Mouse (Mus musculus): Measurements from ENCODE around the gene 6030458C11Rik. TPM values are rescaled to one million over a fixed set of nuclear protein-coding genes. Genes with fewer than 3 reads are reported as not detected.

6030458C11Rik gene
- total and polyA plus RNA-seq, 2 experiments, result 6.0 to 9.8 TPM

GRCm38 (mm10) chr15:12825408-12825807, 959 bp upstream of the 6030458C11Rik start:
- Histone ChIP-seq H3K4me3 (ENCODE audit: insufficient read depth, low read depth, low read length) (peak overlapping the region; percentile 72), H3K9ac (ENCODE audit: low read depth, low read length) (no peak overlapping the region), H3K4me1 (ENCODE audit: control insufficient read depth, insufficient read depth, low read length) (peaks cover 2% of the 10 kb centered on the region; the same call in 1 of the 2 replicates), H3K36me3 (ENCODE audit: control insufficient read depth, insufficient read depth, low read length) (peaks cover 11% of the 10 kb centered on the region), H3K27me3 (ENCODE audit: control insufficient read depth, insufficient read depth, low read length) (no peaks in the 10 kb centered on the region), H3K79me2 (ENCODE audit: control insufficient read depth, insufficient read depth, low read length) (peaks cover 4% of the 10 kb centered on the region; the same call in 1 of the 2 replicates), H3K27ac (replicated peaks; ENCODE audit: insufficient read depth, low read depth, low read length) (no peak overlapping the region)
- no peak for DNase-seq (ENCODE audit: extremely low read depth, low read depth, low spot score)
- 59% methylated on average over 12 of the region's 12 CpGs for WGBS
- TF ChIP-seq CTCF (IDR thresholded peaks at IDR 0.05; ENCODE audit: low read depth, low read length), result no peak
- no peak for TF ChIP-seq POLR2A (IDR thresholded peaks at IDR 0.05; ENCODE audit: extremely low read depth, insufficient read depth, low read length)

GRCm38 (mm10) chr15:12824965-12825364, 516 bp upstream of the 6030458C11Rik start:
- peak; percentile 27 for DNase-seq (ENCODE audit: extremely low read depth, low read depth, low spot score)
- WGBS, result under 1% methylated on average over 31 of the region's 31 CpGs
- no peaks in the 10 kb centered on the region for H3K27me3 ChIP-seq (ENCODE audit: control insufficient read depth, insufficient read depth, low read length)
- TF ChIP-seq CTCF (IDR thresholded peaks at IDR 0.05; ENCODE audit: low read depth, low read length) (no peak), POLR2A (IDR thresholded peaks at IDR 0.05; ENCODE audit: extremely low read depth, insufficient read depth, low read length) (no peak)
- H3K9ac ChIP-seq (ENCODE audit: low read depth, low read length), result peak overlapping the region; percentile 61
- peaks cover 11% of the 10 kb centered on the region for H3K36me3 ChIP-seq (ENCODE audit: control insufficient read depth, insufficient read depth, low read length)
- no peak overlapping the region for H3K27ac ChIP-seq (replicated peaks; ENCODE audit: insufficient read depth, low read depth, low read length)
- H3K79me2 ChIP-seq (ENCODE audit: control insufficient read depth, insufficient read depth, low read length), result peaks cover 4% of the 10 kb centered on the region; the same call in 1 of the 2 replicates
- peak overlapping the region; percentile 72 for H3K4me3 ChIP-seq (ENCODE audit: insufficient read depth, low read depth, low read length)
- peaks cover 2% of the 10 kb centered on the region; the same call in 1 of the 2 replicates for H3K4me1 ChIP-seq (ENCODE audit: control insufficient read depth, insufficient read depth, low read length)

- no peak for DNase-seq (ENCODE audit: extremely low read depth, low read depth, low spot score)
- Histone ChIP-seq H3K9ac (ENCODE audit: low read depth, low read length) (no peak overlapping the region; the same call in 1 of the 2 replicates), H3K4me3 (ENCODE audit: insufficient read depth, low read depth, low read length) (no peak overlapping the region; the same call in 1 of the 2 replicates), H3K36me3 (ENCODE audit: control insufficient read depth, insufficient read depth, low read length) (peaks cover 4% of the 10 kb centered on the region; the same call in 1 of the 2 replicates), H3K4me1 (ENCODE audit: control insufficient read depth, insufficient read depth, low read length) (peaks cover 2% of the 10 kb centered on the region; the same call in 1 of the 2 replicates), H3K27me3 (ENCODE audit: control insufficient read depth, insufficient read depth, low read length) (no peaks in the 10 kb centered on the region), H3K79me2 (ENCODE audit: control insufficient read depth, insufficient read depth, low read length) (peaks cover 4% of the 10 kb centered on the region; the same call in 1 of the 2 replicates), H3K27ac (replicated peaks; ENCODE audit: insufficient read depth, low read depth, low read length) (no peak overlapping the region)
- WGBS, result 95% methylated on average over 2 of the region's 2 CpGs
- TF ChIP-seq POLR2A (IDR thresholded peaks at IDR 0.05; ENCODE audit: extremely low read depth, insufficient read depth, low read length) (no peak), CTCF (IDR thresholded peaks at IDR 0.05; ENCODE audit: low read depth, low read length) (no peak)
Observed at GRCm38 (mm10) chr15:12823455-12824119, 862 bp downstream of the 6030458C11Rik start.

GRCm38 (mm10) chr15:12822416-12823395, 1.7 kb downstream of the 6030458C11Rik start:
- no peak overlapping the region for H3K27ac ChIP-seq (replicated peaks; ENCODE audit: insufficient read depth, low read depth, low read length)
- no peak overlapping the region for H3K9ac ChIP-seq (ENCODE audit: low read depth, low read length)
- peaks cover 4% of the 10 kb centered on the region; the same call in 1 of the 2 replicates for H3K36me3 ChIP-seq (ENCODE audit: control insufficient read depth, insufficient read depth, low read length)

DNA sequence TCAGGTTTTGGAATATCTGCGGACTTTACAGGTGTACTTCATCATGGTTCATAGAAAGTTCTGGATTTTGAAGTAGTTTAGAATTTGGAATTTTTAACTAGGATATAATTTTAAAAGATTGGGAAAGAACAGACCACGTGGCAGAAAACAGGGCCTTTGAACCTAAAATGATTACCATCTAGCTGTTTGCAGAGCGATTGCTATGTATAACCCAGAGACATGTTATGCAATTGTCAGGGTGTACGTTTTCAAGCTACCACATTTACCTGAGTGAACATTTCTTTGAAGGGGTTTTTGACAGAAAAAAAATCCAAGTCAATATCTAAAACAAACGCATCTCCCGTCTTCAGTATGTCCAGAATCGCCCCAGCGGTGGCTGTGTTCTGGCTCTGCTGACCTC, 6.9 kb downstream of the 6030458C11Rik start:
- TF ChIP-seq CTCF (IDR thresholded peaks at IDR 0.05; ENCODE audit: low read depth, low read length), result no peak
- no peak for TF ChIP-seq POLR2A (IDR thresholded peaks at IDR 0.05; ENCODE audit: extremely low read depth, insufficient read depth, low read length)
- Histone ChIP-seq H3K27ac (replicated peaks; ENCODE audit: insufficient read depth, low read depth, low read length) (no peak overlapping the region), H3K9ac (ENCODE audit: low read depth, low read length) (no peak overlapping the region), H3K4me1 (ENCODE audit: control insufficient read depth, insufficient read depth, low read length) (no peaks in the 10 kb centered on the region), H3K4me3 (ENCODE audit: insufficient read depth, low read depth, low read length) (no peak overlapping the region), H3K79me2 (ENCODE audit: control insufficient read depth, insufficient read depth, low read length) (no peaks in the 10 kb centered on the region), H3K36me3 (ENCODE audit: control insufficient read depth, insufficient read depth, low read length) (peaks cover 35% of the 10 kb centered on the region), H3K27me3 (ENCODE audit: control insufficient read depth, insufficient read depth, low read length) (no peaks in the 10 kb centered on the region)
- WGBS, result 33% methylated on average over 8 of the region's 8 CpGs
- peak; percentile 60 for DNase-seq (ENCODE audit: extremely low read depth, low read depth, low spot score)

More at GRCm38 (mm10) chr15:12822416-12823395, 1.7 kb downstream of the 6030458C11Rik start:
- Histone ChIP-seq H3K27me3 (ENCODE audit: control insufficient read depth, insufficient read depth, low read length) (no peaks in the 10 kb centered on the region), H3K79me2 (ENCODE audit: control insufficient read depth, insufficient read depth, low read length) (peaks cover 4% of the 10 kb centered on the region; the same call in 1 of the 2 replicates), H3K4me1 (ENCODE audit: control insufficient read depth, insufficient read depth, low read length) (peaks cover 2% of the 10 kb centered on the region; the same call in 1 of the 2 replicates), H3K4me3 (ENCODE audit: insufficient read depth, low read depth, low read length) (no peak overlapping the region)
- TF ChIP-seq POLR2A (IDR thresholded peaks at IDR 0.05; ENCODE audit: extremely low read depth, insufficient read depth, low read length) (no peak), CTCF (IDR thresholded peaks at IDR 0.05; ENCODE audit: low read depth, low read length) (no peak)
- 68% methylated on average over 9 of the region's 9 CpGs for WGBS
- DNase-seq (ENCODE audit: extremely low read depth, low read depth, low spot score), result peak; percentile 8

Data from liver, adult 2 months (tissue).